Mouse (Mus musculus) kidney, postnatal 4 days (tissue): ENCODE measurements around the gene Trim26.

ENCODE experiments used
- DNase-seq, 2 experiments: peaks; one replicate each; pipeline ENCODE4 v3.0.0; 2021; ENCODE audit warnings: mixed read lengths in 2 of 2

The Trim26 gene

GRCm38 (mm10) chr17:36903651-36904050 lies 66.7 kb downstream of the Trim26 start:
- no peak for DNase-seq

GRCm38 (mm10) chr17:36908235-36908634 lies 71.3 kb downstream of the Trim26 start:
- peak; percentile 11 to 37 for DNase-seq
